Mouse (Mus musculus) megakaryocyte, adult 5-6 weeks (primary cell): ENCODE measurements around the gene Olfr978. TPM values are rescaled to one million over a fixed set of nuclear protein-coding genes. Genes with fewer than 3 reads are reported as not detected.
"Not testable (repeated sequence)": the region's sequence is repeated elsewhere in the genome, so short reads cannot be mapped to it uniquely, and the experiment has no call there.

ENCODE experiments used
- ATAC-seq: 2 replicates; pipeline ENCODE4 v1.8.0; 2016; ENCODE audit warnings: mild to moderate bottlenecking, inconsistent platforms; ENCODE audit not compliant: poor library complexity, severe bottlenecking
- total RNA-seq, 2 experiments: library from RNA; stranded (forward) in 1 of 2; stranded (reverse) in 1 of 2; fragments of 153-499, 151-499 nt in 1 of 2; fragments of 221-1000, 200-1000 nt in 1 of 2; gene quantifications; 2 replicates each; pipeline versions ENCODE4 v1.2.3 to v1.2.4; 2015 to 2017

Gene Olfr978
- not detected in 2 replicates for total RNA-seq (2015)
- total RNA-seq (2017): not detected in 2 replicates

DNA sequence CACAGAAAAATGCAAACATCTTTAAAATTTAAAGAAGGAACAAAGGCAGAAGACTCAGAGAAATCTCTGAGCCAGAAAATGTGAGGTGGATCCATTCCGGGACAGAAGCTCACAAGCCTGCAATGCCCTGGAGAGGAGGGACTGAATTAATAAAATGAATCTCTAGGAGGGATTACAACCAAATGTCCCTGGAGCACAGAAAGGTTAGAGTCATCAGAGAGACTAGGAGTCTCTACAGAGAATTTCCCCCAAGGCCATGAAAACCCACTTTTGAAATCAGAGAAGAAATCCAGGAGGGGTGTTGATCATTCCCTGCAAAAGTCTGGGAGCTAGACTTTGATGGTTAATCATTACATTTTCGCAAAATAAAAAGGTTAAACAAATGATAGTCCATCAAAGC, at the start of gene Olfr978:
Gene Olfr978 (plus strand): TSS at position 301 of the 400 bp plus-strand sequence.
- no peak for ATAC-seq

DNA sequence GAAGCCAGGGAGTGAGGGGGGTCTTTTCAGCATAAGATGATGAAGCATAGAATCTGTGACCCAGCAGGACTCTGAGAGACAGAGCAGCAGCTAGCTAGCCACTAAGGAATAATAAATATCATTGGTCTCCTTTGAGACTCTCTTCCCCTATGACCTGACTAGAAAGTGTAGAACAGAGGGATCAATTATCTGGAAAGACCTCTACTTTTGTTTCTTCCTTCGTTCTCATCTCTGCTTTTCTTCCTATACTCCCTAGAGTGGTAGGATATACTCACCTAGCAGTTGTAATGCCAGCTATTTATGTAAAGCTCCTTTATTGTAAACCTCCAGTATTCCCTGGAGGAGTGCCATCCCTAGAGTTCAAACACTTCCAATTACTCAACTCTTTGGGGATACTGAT, 40.0 kb upstream of the Olfr978 start, which contains the start of gene Olfr975:
Gene Olfr975 (minus strand): TSS at position 101 of the 400 bp plus-strand sequence.
- ATAC-seq: no peak

DNA sequence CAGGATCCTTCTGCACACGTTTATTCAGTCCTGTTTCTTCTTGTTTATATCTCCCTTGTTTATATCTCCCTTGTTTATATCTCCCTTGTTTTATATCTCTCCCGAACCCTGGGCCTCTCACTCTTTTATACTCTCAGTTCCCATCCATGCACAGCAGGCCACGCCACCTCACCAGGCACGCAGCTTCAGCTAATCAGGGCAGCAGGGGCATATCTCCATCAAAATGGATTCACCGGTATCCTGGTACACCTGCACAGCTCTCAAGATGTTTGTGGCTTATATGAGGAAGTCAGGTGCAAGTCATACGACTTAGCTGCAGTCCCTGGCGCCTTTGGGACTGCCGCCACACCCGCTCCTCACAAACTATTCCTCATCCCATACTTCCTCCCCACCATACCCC, 30.9 kb upstream of the Olfr978 start, which contains the start of gene Olfr976:
Gene Olfr976 (minus strand): TSS at position 101 of the 400 bp plus-strand sequence.
- not testable (repeated sequence) for ATAC-seq

DNA sequence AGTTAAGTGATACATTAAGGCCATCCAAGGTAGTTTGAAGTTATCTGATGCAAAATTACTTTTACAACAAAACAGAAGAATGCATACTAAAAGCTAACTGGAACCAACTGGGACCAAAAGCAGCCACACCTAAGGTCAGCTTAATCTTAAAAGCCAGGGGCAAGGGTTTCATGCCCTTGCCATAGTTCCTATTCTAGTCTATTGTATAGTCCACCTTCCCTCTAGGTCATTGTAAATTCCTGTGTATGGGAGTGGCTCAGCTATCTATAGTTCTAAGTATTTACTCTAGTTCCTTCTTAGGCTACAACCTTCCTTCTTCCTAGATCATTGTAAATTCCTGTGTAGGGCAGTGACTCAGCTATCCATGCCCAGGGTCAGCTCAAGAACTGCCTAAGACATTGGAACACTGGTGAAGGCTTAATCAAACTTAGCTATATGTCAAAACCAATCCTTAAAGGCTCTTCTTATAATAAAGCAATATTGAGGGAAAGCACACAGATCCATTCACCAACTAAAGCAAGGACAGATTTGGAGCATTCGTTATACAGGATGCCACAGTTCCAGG, 15.2 kb upstream of the Olfr978 start:
- not testable (repeated sequence) for ATAC-seq

DNA sequence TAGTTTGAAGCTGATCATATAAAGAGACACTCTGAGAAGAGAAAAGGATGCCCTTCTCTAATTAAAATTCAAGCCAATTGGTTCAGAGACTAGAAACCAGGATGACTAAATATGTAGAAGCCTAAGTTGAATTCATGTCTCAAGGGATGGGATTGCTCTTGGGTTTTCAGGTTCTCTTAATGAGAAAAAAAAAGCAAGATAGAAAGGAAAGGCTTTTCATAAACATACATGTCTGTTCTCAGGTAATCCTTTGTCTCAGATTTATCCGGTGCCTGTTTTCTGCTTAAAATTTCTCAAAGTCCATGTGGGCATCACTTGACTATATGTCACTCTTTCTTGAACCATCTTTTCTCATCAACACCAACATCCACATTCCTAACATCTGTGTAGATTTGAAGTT, 11.5 kb downstream of the Olfr978 start, which contains the start of gene Olfr979:
Gene Olfr979 (minus strand): TSS at position 101 of the 400 bp plus-strand sequence.
- ATAC-seq: no peak

DNA sequence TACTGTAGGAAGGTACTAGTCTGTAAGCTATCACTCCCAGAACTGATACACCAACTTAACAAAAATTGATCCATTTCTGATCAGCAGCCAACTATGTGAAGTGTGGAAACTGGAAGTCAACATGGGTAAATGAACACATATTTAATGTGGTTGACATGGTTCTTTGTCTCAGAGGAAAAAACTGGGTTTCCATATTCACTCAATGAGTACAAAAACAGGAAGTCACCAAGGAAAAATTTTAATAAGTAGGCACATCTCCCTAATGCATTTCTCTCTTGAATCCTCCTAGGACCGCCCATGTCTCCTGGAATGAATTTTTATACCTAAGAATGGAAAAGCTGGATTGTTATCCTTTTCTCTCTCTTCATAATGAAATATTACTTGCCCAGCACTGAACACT, 17.6 kb downstream of the Olfr978 start, which contains the start of gene Olfr980:
Gene Olfr980 (minus strand): TSS at position 101 of the 400 bp plus-strand sequence.
- ATAC-seq: no peak

DNA sequence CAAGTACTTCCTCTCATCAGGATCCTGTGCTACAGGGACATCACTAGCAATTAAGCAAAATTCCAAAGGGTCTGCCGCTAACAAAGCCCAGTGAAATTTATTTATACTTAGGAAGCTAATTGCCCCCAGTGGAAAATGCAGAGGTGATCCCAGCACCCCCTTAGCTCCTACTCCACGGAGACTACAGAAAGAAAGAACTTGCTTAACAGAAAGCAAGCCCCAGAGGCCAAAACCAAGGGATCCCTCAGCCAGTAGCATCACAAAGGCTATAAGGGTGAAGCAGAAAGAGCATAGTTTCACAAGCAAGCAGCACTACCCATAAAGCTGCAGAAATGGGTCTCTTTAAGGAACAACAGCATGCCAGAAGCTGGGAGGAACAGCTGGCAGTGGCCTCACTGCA, 29.3 kb downstream of the Olfr978 start, which contains the start of gene Olfr981:
Gene Olfr981 (plus strand): TSS at position 301 of the 400 bp plus-strand sequence.
- no peak for ATAC-seq

Other genes starting within 250 kb of the Olfr978 start
- gene Olfr967, start 245.9 kb upstream of the Olfr978 start, total RNA-seq (2015): not detected in 2 replicates
- not detected in 2 replicates for gene Olfr967, start 245.9 kb upstream of the Olfr978 start, total RNA-seq (2017)
- not detected in 2 replicates for gene Olfr968, start 208.9 kb upstream of the Olfr978 start, total RNA-seq (2015)
- gene Olfr968, start 208.9 kb upstream of the Olfr978 start, total RNA-seq (2017): not detected in 2 replicates
- gene Olfr969, start 201.2 kb upstream of the Olfr978 start, total RNA-seq (2015): not detected in 2 replicates
- gene Olfr969, start 201.2 kb upstream of the Olfr978 start, total RNA-seq (2017): not detected in 2 replicates
- gene Olfr970, start 183.3 kb upstream of the Olfr978 start, total RNA-seq (2015): not detected in 2 replicates
- gene Olfr970, start 183.3 kb upstream of the Olfr978 start, total RNA-seq (2017): not detected in 2 replicates
- not detected in 2 replicates for gene Olfr971, start 155.2 kb upstream of the Olfr978 start, total RNA-seq (2015)
- not detected in 2 replicates for gene Olfr971, start 155.2 kb upstream of the Olfr978 start, total RNA-seq (2017)
- not detected in 2 replicates for gene Olfr972, start 125.7 kb upstream of the Olfr978 start, total RNA-seq (2015)
- gene Olfr972, start 125.7 kb upstream of the Olfr978 start, total RNA-seq (2017): not detected in 2 replicates
- not detected in 2 replicates for gene Olfr229, start 84.8 kb upstream of the Olfr978 start, total RNA-seq (2015)
- gene Olfr229, start 84.8 kb upstream of the Olfr978 start, total RNA-seq (2017): not detected in 2 replicates
- gene Olfr974, start 54.6 kb upstream of the Olfr978 start, total RNA-seq (2015): not detected in 2 replicates
- gene Olfr974, start 54.6 kb upstream of the Olfr978 start, total RNA-seq (2017): not detected in 2 replicates
- gene Olfr975, start 40.1 kb upstream of the Olfr978 start, total RNA-seq (2015): not detected in 2 replicates
- not detected in 2 replicates for gene Olfr975, start 40.1 kb upstream of the Olfr978 start, total RNA-seq (2017)
- not detected in 2 replicates for gene Olfr976, start 31.0 kb upstream of the Olfr978 start, total RNA-seq (2015)
- not detected in 2 replicates for gene Olfr976, start 31.0 kb upstream of the Olfr978 start, total RNA-seq (2017)
- not detected in 2 replicates for gene Olfr979, start 11.4 kb downstream of the Olfr978 start, total RNA-seq (2015)
- gene Olfr979, start 11.4 kb downstream of the Olfr978 start, total RNA-seq (2017): not detected in 2 replicates
- not detected in 2 replicates for gene Olfr980, start 17.5 kb downstream of the Olfr978 start, total RNA-seq (2015)
- not detected in 2 replicates for gene Olfr980, start 17.5 kb downstream of the Olfr978 start, total RNA-seq (2017)
- gene Olfr981, start 29.4 kb downstream of the Olfr978 start, total RNA-seq (2015): not detected in 2 replicates
- gene Olfr981, start 29.4 kb downstream of the Olfr978 start, total RNA-seq (2017): not detected in 2 replicates
- gene Olfr982, start 81.7 kb downstream of the Olfr978 start, total RNA-seq (2015): not detected in 2 replicates
- gene Olfr982, start 81.7 kb downstream of the Olfr978 start, total RNA-seq (2017): not detected in 2 replicates
- not detected in 2 replicates for gene Olfr983, start 101.5 kb downstream of the Olfr978 start, total RNA-seq (2015)
- not detected in 2 replicates for gene Olfr983, start 101.5 kb downstream of the Olfr978 start, total RNA-seq (2017)
- not detected in 2 replicates for gene Olfr984, start 122.1 kb downstream of the Olfr978 start, total RNA-seq (2015)
- 0.04 TPM in 1 of 2 replicates, not detected in the other for gene Olfr984, start 122.1 kb downstream of the Olfr978 start, total RNA-seq (2017)
- not detected in 2 replicates for gene Olfr985, start 138.1 kb downstream of the Olfr978 start, total RNA-seq (2015)
- gene Olfr985, start 138.1 kb downstream of the Olfr978 start, total RNA-seq (2017): not detected in 2 replicates
- not detected in 2 replicates for gene Tmem225, start 156.0 kb downstream of the Olfr978 start, total RNA-seq (2015)
- gene Tmem225, start 156.0 kb downstream of the Olfr978 start, total RNA-seq (2017): not detected in 2 replicates
- gene Olfr986, start 188.8 kb downstream of the Olfr978 start, total RNA-seq (2015): not detected in 2 replicates
- not detected in 2 replicates for gene Olfr986, start 188.8 kb downstream of the Olfr978 start, total RNA-seq (2017)
- gene Zfp202, start 200.2 kb downstream of the Olfr978 start, total RNA-seq (2015): 1.9 and 2.0 TPM in 2 replicates
- 1.4 and 1.6 TPM in 2 replicates for gene Zfp202, start 200.2 kb downstream of the Olfr978 start, total RNA-seq (2017)